Mouse (Mus musculus) forebrain, embryonic 16.5 days (tissue): ENCODE measurements around the gene Itprid2. TPM values are rescaled to one million over a fixed set of nuclear protein-coding genes. Genes with fewer than 3 reads are reported as not detected.

Experiments
- ATAC-seq: fragments of 200-750 bp; cut with Nextera tagmentation; 2 replicates; pipeline ENCODE4 v1.8.0; 2017; ENCODE audit warnings: mild to moderate bottlenecking, moderate library complexity
- H3K27ac ChIP-seq: fragments of 300-500 bp; sonication (generic); 2 replicates; pipeline ENCODE4 v1.5.1; 2014; ENCODE audit warnings: low read length, control low read depth
- H3K27me3 ChIP-seq: fragments of 300-500 bp; sonication (generic); replicated peaks from 2 replicates; pipeline ENCODE4 v1.6.1; 2014; ENCODE audit warnings: low read length; ENCODE audit not compliant: control insufficient read depth, insufficient read depth
- H3K36me3 ChIP-seq: fragments of 300-500 bp; sonication (generic); 2 replicates; pipeline ENCODE4 v1.6.1; 2014; ENCODE audit not compliant: control insufficient read depth, insufficient read depth
- H3K4me1 ChIP-seq: fragments of 300-500 bp; sonication (generic); replicated peaks from 2 replicates; pipeline ENCODE4 v1.6.1; 2014; ENCODE audit warnings: low read length; ENCODE audit not compliant: control insufficient read depth, insufficient read depth
- H3K4me2 ChIP-seq: fragments of 300-500 bp; sonication (generic); 2 replicates; pipeline ENCODE4 v1.6.1; 2014; ENCODE audit warnings: mild to moderate bottlenecking, low read length, control low read depth
- H3K4me3 ChIP-seq: fragments of 300-500 bp; sonication (generic); replicated peaks from 2 replicates; pipeline ENCODE4 v1.5.1; 2014; ENCODE audit warnings: mild to moderate bottlenecking, low read length, control low read depth
- H3K9ac ChIP-seq: fragments of 300-500 bp; sonication (generic); replicated peaks from 2 replicates; pipeline ENCODE4 v1.6.1; 2014; ENCODE audit warnings: low read depth, low read length, control low read depth
- H3K9me3 ChIP-seq: fragments of 300-500 bp; sonication (generic); 2 replicates; pipeline ENCODE4 v1.6.1; 2016; ENCODE audit warnings: low read length; ENCODE audit not compliant: control insufficient read depth
- WGBS: fragments of 180-500 bp; shearing (Covaris S2); extraction: QIAGEN DNeasy Blood & Tissue Kit; methylation state at CpG from one replicate; pipeline ENCODE4 v1.1.7; 2014; 5-methylcytosine and 5-hydroxymethylcytosine counted together
- polyA plus RNA-seq: library from polyadenylated mRNA; unstranded; fragments of >200 nt; fragmentation: Nextera tagmentation; extraction: Ambion mirVana; gene quantifications from 2 replicates; pipeline ENCODE4 v1.2.1, GENCODE M21; 2015

Gene Itprid2
- polyA plus RNA-seq, 1 experiment from 2014 or later, result 4.7 TPM

GRCm38 (mm10) chr2:79657062-79657461 is 21.9 kb downstream of the Itprid2 start:
- Histone ChIP-seq H3K27me3 (no peaks in the 10 kb centered on the region), H3K4me1 (peaks cover 3% of the 10 kb centered on the region; the same call in 1 of the 2 replicates), H3K9me3 (no peaks in the 10 kb centered on the region), H3K9ac (no peak overlapping the region), H3K4me2 (no peak overlapping the region), H3K27ac (no peak overlapping the region), H3K36me3 (no peaks in the 10 kb centered on the region; the same call in 1 of the 2 replicates), H3K4me3 (no peak overlapping the region)
- 80% methylated on average over 8 of the region's 8 CpGs for WGBS
- no peak for ATAC-seq

- WGBS, result 77% methylated on average over 12 of the region's 12 CpGs
- no peaks in the 10 kb centered on the region; the same call in 1 of the 2 replicates for H3K36me3 ChIP-seq
- H3K9ac ChIP-seq, result no peak overlapping the region
- no peak overlapping the region for H3K4me3 ChIP-seq
- H3K4me2 ChIP-seq, result no peak overlapping the region
- peaks cover 3% of the 10 kb centered on the region; the same call in 1 of the 2 replicates for H3K4me1 ChIP-seq
- H3K27ac ChIP-seq, result no peak overlapping the region
- H3K27me3 ChIP-seq, result no peaks in the 10 kb centered on the region
- H3K9me3 ChIP-seq, result no peaks in the 10 kb centered on the region
- ATAC-seq, result no peak
These were observed 25.4 kb downstream of the Itprid2 start for GRCm38 (mm10) chr2:79660417-79661185.

GRCm38 (mm10) chr2:79661486-79662104 is 26.4 kb downstream of the Itprid2 start:
- ATAC-seq, result 0 out of 2 replicates have a peak, but pooled peaks have one; percentile 47
- no peaks in the 10 kb centered on the region for H3K27me3 ChIP-seq
- H3K4me2 ChIP-seq, result no peak overlapping the region
- peaks cover 3% of the 10 kb centered on the region; the same call in 1 of the 2 replicates for H3K4me1 ChIP-seq
- H3K36me3 ChIP-seq, result no peaks in the 10 kb centered on the region; the same call in 1 of the 2 replicates
- no peak overlapping the region for H3K9ac ChIP-seq
- WGBS, result 35% methylated on average over 7 of the region's 7 CpGs
- H3K4me3 ChIP-seq, result no peak overlapping the region
- H3K9me3 ChIP-seq, result no peaks in the 10 kb centered on the region
- no peak overlapping the region for H3K27ac ChIP-seq

- Histone ChIP-seq H3K36me3 (no peaks in the 10 kb centered on the region), H3K4me2 (no peak overlapping the region), H3K27me3 (no peaks in the 10 kb centered on the region), H3K9me3 (no peaks in the 10 kb centered on the region), H3K27ac (no peak overlapping the region), H3K4me1 (peaks cover 3% of the 10 kb centered on the region; the same call in 1 of the 2 replicates), H3K4me3 (no peak overlapping the region), H3K9ac (no peak overlapping the region)
- no peak for ATAC-seq
- WGBS, result 66% methylated on average over 3 of the region's 3 CpGs
These were observed 29.6 kb downstream of the Itprid2 start for GRCm38 (mm10) chr2:79664532-79665286.

- no peak overlapping the region for H3K4me3 ChIP-seq
- peaks cover 3% of the 10 kb centered on the region; the same call in 1 of the 2 replicates for H3K4me1 ChIP-seq
- H3K9ac ChIP-seq, result no peak overlapping the region
- WGBS, result 39% methylated on average over 3 of the region's 3 CpGs
- no peak for ATAC-seq
- no peak overlapping the region for H3K27ac ChIP-seq
- no peaks in the 10 kb centered on the region for H3K9me3 ChIP-seq
- no peaks in the 10 kb centered on the region for H3K36me3 ChIP-seq
- H3K27me3 ChIP-seq, result no peaks in the 10 kb centered on the region
- no peak overlapping the region for H3K4me2 ChIP-seq
These were observed 30.3 kb downstream of the Itprid2 start for GRCm38 (mm10) chr2:79665492-79665891.

- 82% methylated on average over 3 of the region's 3 CpGs for WGBS
- H3K27me3 ChIP-seq, result no peaks in the 10 kb centered on the region
- H3K4me3 ChIP-seq, result no peak overlapping the region
- no peak overlapping the region for H3K9ac ChIP-seq
- no peaks in the 10 kb centered on the region for H3K4me1 ChIP-seq
- ATAC-seq, result no peak
- no peak overlapping the region for H3K4me2 ChIP-seq
- H3K27ac ChIP-seq, result no peak overlapping the region
- no peaks in the 10 kb centered on the region for H3K36me3 ChIP-seq
- H3K9me3 ChIP-seq, result no peaks in the 10 kb centered on the region
These were observed 40.1 kb downstream of the Itprid2 start for GRCm38 (mm10) chr2:79675266-79675665.

GRCm38 (mm10) chr2:79677663-79678257 is 42.6 kb downstream of the Itprid2 start:
- H3K27me3 ChIP-seq, result no peaks in the 10 kb centered on the region
- no peak overlapping the region for H3K9ac ChIP-seq
- no peaks in the 10 kb centered on the region for H3K36me3 ChIP-seq
- no peak overlapping the region for H3K27ac ChIP-seq
- H3K9me3 ChIP-seq, result no peaks in the 10 kb centered on the region
- no peaks in the 10 kb centered on the region for H3K4me1 ChIP-seq
- no peak for ATAC-seq
- 89% methylated on average over 1 of the region's 1 CpGs for WGBS
- no peak overlapping the region for H3K4me3 ChIP-seq
- H3K4me2 ChIP-seq, result no peak overlapping the region

- Histone ChIP-seq H3K4me3 (no peak overlapping the region), H3K9ac (no peak overlapping the region), H3K27ac (no peak overlapping the region), H3K4me1 (no peaks in the 10 kb centered on the region), H3K4me2 (no peak overlapping the region), H3K36me3 (no peaks in the 10 kb centered on the region), H3K9me3 (no peaks in the 10 kb centered on the region), H3K27me3 (no peaks in the 10 kb centered on the region)
- no peak for ATAC-seq
- WGBS, result 89% methylated on average over 4 of the region's 4 CpGs
These were observed 46.5 kb downstream of the Itprid2 start for GRCm38 (mm10) chr2:79681672-79682071.

- ATAC-seq, result 0 out of 2 replicates have a peak, but pooled peaks have one; percentile 31
- WGBS, result 84% methylated on average over 4 of the region's 4 CpGs
- Histone ChIP-seq H3K4me1 (no peaks in the 10 kb centered on the region), H3K36me3 (no peaks in the 10 kb centered on the region), H3K27me3 (no peaks in the 10 kb centered on the region), H3K4me2 (no peak overlapping the region), H3K9me3 (no peaks in the 10 kb centered on the region), H3K4me3 (no peak overlapping the region), H3K9ac (no peak overlapping the region), H3K27ac (no peak overlapping the region)
These were observed 48.1 kb downstream of the Itprid2 start for GRCm38 (mm10) chr2:79683258-79683657.
